Mouse (Mus musculus): Measurements from ENCODE around the gene Zfp950. TPM values are rescaled to one million over a fixed set of nuclear protein-coding genes. Genes with fewer than 3 reads are reported as not detected.
"Not testable (repeated sequence)": the region's sequence is repeated elsewhere in the genome, so short reads cannot be mapped to it uniquely, and the experiment has no call there.

Zfp950 gene
- 21.7 and 25.0 TPM in 2 replicates for polyA plus RNA-seq (2015; fragmentation: Nextera tagmentation; extraction: Ambion mirVana)

- Histone ChIP-seq H3K4me1 (ENCODE audit: insufficient read depth, low read depth, low read length) (peaks cover 6% of the 10 kb centered on the region; the same call in 1 of the 2 replicates), H3K9me3 (ENCODE audit: low read length) (no peaks in the 10 kb centered on the region), H3K4me3 (ENCODE audit: low read depth, low read length) (peak within 1 kb of the TSS; percentile 68), H3K27ac (ENCODE audit: low read length) (peak within 1 kb of the TSS; percentile 55), H3K9ac (replicated peaks; ENCODE audit: low read depth) (peak within 1 kb of the TSS; percentile 68), H3K4me2 (replicated peaks; ENCODE audit: low read depth, low read length) (peak within 1 kb of the TSS; percentile 75), H3K27me3 (replicated peaks; ENCODE audit: insufficient read depth, low read length) (no peaks in the 10 kb centered on the region), H3K36me3 (ENCODE audit: insufficient read depth, low read length) (no peaks in the 10 kb centered on the region)
- no peak for TF ChIP-seq CTCF (IDR thresholded peaks at IDR 0.05)
- no peak for TF ChIP-seq EP300 (IDR thresholded peaks at IDR 0.05)
- WGBS, result under 1% methylated on average over 18 of the region's 18 CpGs
- DNase-seq (ENCODE audit: low spot score) (peak; percentile 97), ATAC-seq (peak; percentile 100)
Measured at GRCm38 (mm10) chr19:61140342-61141206, at the start of gene Zfp950. Gene Zfp950 (minus strand): TSS chr19:61140840.

DNA sequence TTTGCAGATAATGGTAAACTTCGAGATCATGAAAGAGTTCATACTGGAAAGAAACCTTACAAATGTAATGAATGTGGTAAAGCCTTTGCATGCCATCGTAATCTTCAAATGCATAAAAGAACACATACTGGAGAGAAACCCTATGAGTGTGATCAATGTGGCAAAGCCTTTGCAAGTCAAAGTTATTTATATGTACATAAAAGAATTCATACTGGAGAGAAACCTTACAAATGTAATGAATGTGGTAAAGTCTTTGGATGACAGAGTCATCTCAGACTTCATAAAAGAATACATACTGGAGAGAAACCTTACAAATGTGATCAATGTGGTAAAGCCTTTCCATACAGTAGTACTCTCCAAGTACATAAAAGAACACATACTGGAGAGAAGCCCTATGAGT, 43.0 kb upstream of the Zfp950 start, which contains the start of gene Gm6020:
Gm6020 (plus strand) TSS at position 301 of the 400 bp plus-strand sequence.
- WGBS, result 82% methylated on average over 2 of the region's 2 CpGs
- not testable (repeated sequence) for H3K9me3 ChIP-seq (ENCODE audit: low read length); ATAC-seq

GRCm38 (mm10) chr19:61175756-61176324, 35.2 kb upstream of the Zfp950 start, which contains the start of gene Gm7102:
Gene Gm7102 (minus strand): TSS chr19:61176309.
- H3K4me2 ChIP-seq (replicated peaks; ENCODE audit: low read depth, low read length), result peak within 1 kb of the TSS; percentile 42
- WGBS, result 28% methylated on average over 38 of the region's 39 CpGs
- no peak for ATAC-seq
- no peaks in the 10 kb centered on the region for H3K36me3 ChIP-seq (ENCODE audit: insufficient read depth, low read length)
- no peak within 1 kb of the TSS for H3K9ac ChIP-seq (replicated peaks; ENCODE audit: low read depth)
- no peaks in the 10 kb centered on the region for H3K27me3 ChIP-seq (replicated peaks; ENCODE audit: insufficient read depth, low read length)
- DNase-seq (ENCODE audit: low spot score), result no peak
- no peaks in the 10 kb centered on the region for H3K4me1 ChIP-seq (ENCODE audit: insufficient read depth, low read depth, low read length)
- no peaks in the 10 kb centered on the region for H3K9me3 ChIP-seq (ENCODE audit: low read length)
- TF ChIP-seq CTCF (IDR thresholded peaks at IDR 0.05) (no peak), EP300 (IDR thresholded peaks at IDR 0.05) (no peak)
- no peak within 1 kb of the TSS for H3K27ac ChIP-seq (ENCODE audit: low read length)
- H3K4me3 ChIP-seq (ENCODE audit: low read depth, low read length), result no peak within 1 kb of the TSS; the same call in 1 of the 2 replicates

More for the DNA sequence above, 43.0 kb upstream of the Zfp950 start, which contains the start of gene Gm6020:
- H3K27ac ChIP-seq (ENCODE audit: low read length); H3K27me3 ChIP-seq (replicated peaks; ENCODE audit: insufficient read depth, low read length); DNase-seq (ENCODE audit: low spot score); H3K36me3 ChIP-seq (ENCODE audit: insufficient read depth, low read length); H3K9ac ChIP-seq (replicated peaks; ENCODE audit: low read depth); H3K4me2 ChIP-seq (replicated peaks; ENCODE audit: low read depth, low read length); H3K4me1 ChIP-seq (ENCODE audit: insufficient read depth, low read depth, low read length); H3K4me3 ChIP-seq (ENCODE audit: low read depth, low read length): not testable (repeated sequence)

- H3K4me3 ChIP-seq (ENCODE audit: low read depth, low read length), result peak overlapping the region; percentile 45
- ATAC-seq (peak; percentile 91), DNase-seq (ENCODE audit: low spot score) (peak; percentile 68)
- H3K4me2 ChIP-seq (replicated peaks; ENCODE audit: low read depth, low read length), result peak overlapping the region; percentile 70
- no peak overlapping the region for H3K27ac ChIP-seq (ENCODE audit: low read length)
- H3K9me3 ChIP-seq (ENCODE audit: low read length), result no peaks in the 10 kb centered on the region
- H3K36me3 ChIP-seq (ENCODE audit: insufficient read depth, low read length), result no peaks in the 10 kb centered on the region
- TF ChIP-seq EP300 (IDR thresholded peaks at IDR 0.05) (no peak), CTCF (IDR thresholded peaks at IDR 0.05) (no peak)
- WGBS, result 2% methylated on average over 27 of the region's 27 CpGs
- no peaks in the 10 kb centered on the region; the same call in 1 of the 2 replicates for H3K4me1 ChIP-seq (ENCODE audit: insufficient read depth, low read depth, low read length)
- H3K9ac ChIP-seq (replicated peaks; ENCODE audit: low read depth), result peak overlapping the region; percentile 8; the same call in 1 of the 2 replicates
- no peaks in the 10 kb centered on the region for H3K27me3 ChIP-seq (replicated peaks; ENCODE audit: insufficient read depth, low read length)
Measured at GRCm38 (mm10) chr19:61151701-61152420, 11.2 kb upstream of the Zfp950 start.

DNA sequence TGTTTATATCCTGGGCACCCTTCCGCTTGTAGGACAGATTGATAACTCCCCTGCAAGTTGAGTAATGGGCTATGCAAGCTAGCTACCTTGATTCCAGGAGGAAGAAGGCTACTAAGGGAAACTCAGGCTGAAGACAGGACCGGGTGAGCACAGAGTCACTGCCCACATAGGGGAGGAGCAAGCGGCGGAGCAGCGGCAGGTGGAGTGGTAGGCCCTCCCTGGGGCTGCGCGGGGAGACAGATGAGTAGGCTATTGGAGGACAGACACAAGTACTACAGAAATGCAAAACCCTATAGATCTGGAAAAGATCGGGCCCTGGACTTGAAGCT, 10.7 kb upstream of the Zfp950 start:
- WGBS, result 4% methylated on average over 8 of the region's 8 CpGs
- H3K4me3 ChIP-seq (ENCODE audit: low read depth, low read length), result peak overlapping the region; percentile 45
- no peaks in the 10 kb centered on the region for H3K9me3 ChIP-seq (ENCODE audit: low read length)
- no peaks in the 10 kb centered on the region for H3K27me3 ChIP-seq (replicated peaks; ENCODE audit: insufficient read depth, low read length)
- H3K27ac ChIP-seq (ENCODE audit: low read length), result no peak overlapping the region
- TF ChIP-seq CTCF (IDR thresholded peaks at IDR 0.05), result no peak
- no peak for TF ChIP-seq EP300 (IDR thresholded peaks at IDR 0.05)
- peak overlapping the region; percentile 70 for H3K4me2 ChIP-seq (replicated peaks; ENCODE audit: low read depth, low read length)
- peak; percentile 89 for ATAC-seq
- DNase-seq (ENCODE audit: low spot score), result peak; percentile 57
- H3K9ac ChIP-seq (replicated peaks; ENCODE audit: low read depth), result no peak overlapping the region
- no peaks in the 10 kb centered on the region for H3K36me3 ChIP-seq (ENCODE audit: insufficient read depth, low read length)
- no peaks in the 10 kb centered on the region; the same call in 1 of the 2 replicates for H3K4me1 ChIP-seq (ENCODE audit: insufficient read depth, low read depth, low read length)

GRCm38 (mm10) chr19:61141299-61141698, 659 bp upstream of the Zfp950 start:
- no peak for DNase-seq (ENCODE audit: low spot score)
- peak overlapping the region; percentile 75; the same call in 1 of the 2 replicates for H3K4me2 ChIP-seq (replicated peaks; ENCODE audit: low read depth, low read length)
- no peaks in the 10 kb centered on the region for H3K36me3 ChIP-seq (ENCODE audit: insufficient read depth, low read length)
- TF ChIP-seq EP300 (IDR thresholded peaks at IDR 0.05) (no peak), CTCF (IDR thresholded peaks at IDR 0.05) (no peak)
- no peak for ATAC-seq
- H3K27me3 ChIP-seq (replicated peaks; ENCODE audit: insufficient read depth, low read length), result no peaks in the 10 kb centered on the region
- no peaks in the 10 kb centered on the region for H3K9me3 ChIP-seq (ENCODE audit: low read length)
- H3K4me3 ChIP-seq (ENCODE audit: low read depth, low read length), result peak overlapping the region; percentile 68
- WGBS, result 18% methylated on average over 4 of the region's 4 CpGs
- H3K4me1 ChIP-seq (ENCODE audit: insufficient read depth, low read depth, low read length), result peaks cover 6% of the 10 kb centered on the region; the same call in 1 of the 2 replicates
- peak overlapping the region; percentile 20; the same call in 1 of the 2 replicates for H3K9ac ChIP-seq (replicated peaks; ENCODE audit: low read depth)
- H3K27ac ChIP-seq (ENCODE audit: low read length), result no peak overlapping the region
